Mouse (Mus musculus): ENCODE measurements around the gene Cfap100. TPM values are rescaled to one million over a fixed set of nuclear protein-coding genes. Genes with fewer than 3 reads are reported as not detected.

Cfap100 gene
- polyA plus RNA-seq, 1 experiment from 2014 or later = 0.57 TPM

DNA sequence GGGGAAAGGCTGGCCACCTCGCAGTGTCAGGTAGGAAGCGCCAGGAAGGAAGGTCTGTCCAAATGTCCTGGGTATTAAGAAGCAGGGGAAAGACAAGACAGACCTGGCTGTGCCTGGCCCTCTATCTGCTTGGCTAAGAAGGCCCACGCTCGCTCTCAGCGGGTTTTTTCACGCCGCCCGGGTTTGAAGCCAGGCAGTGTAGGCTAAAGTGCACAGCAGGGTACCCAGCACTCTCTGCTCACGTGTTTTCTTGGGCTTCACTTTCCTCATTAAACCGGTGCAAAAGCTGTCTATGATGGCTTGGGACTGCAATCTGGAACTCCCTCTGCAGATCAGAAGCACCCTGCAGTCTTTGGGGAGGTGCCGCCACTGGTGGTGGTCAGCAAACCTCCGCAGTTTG, 33.2 kb upstream of the Cfap100 start:
- Histone ChIP-seq H3K27ac (ENCODE audit: low read depth) (no peak overlapping the region), H3K4me2 (peak overlapping the region; percentile 100), H3K4me3 (ENCODE audit: low read depth, low read length) (peak overlapping the region; percentile 67), H3K9ac (peak overlapping the region; percentile 65; the same call in 1 of the 2 replicates), H3K27me3 (ENCODE audit: insufficient read depth, low read length) (peaks cover 18% of the 10 kb centered on the region), H3K36me3 (ENCODE audit: insufficient read depth) (no peaks in the 10 kb centered on the region), H3K9me3 (ENCODE audit: low read depth, low read length) (no peaks in the 10 kb centered on the region), H3K4me1 (ENCODE audit: insufficient read depth) (peaks cover 6% of the 10 kb centered on the region; the same call in 1 of the 2 replicates)
- no peak for TF ChIP-seq CTCF (IDR thresholded peaks at IDR 0.05; ENCODE audit: low read depth)
- peak; percentile 1; the same call in 1 of the 2 replicates for ATAC-seq (ENCODE audit: insufficient read depth)
- DNase-seq = no peak
- WGBS = 16% methylated on average over 12 of the region's 12 CpGs

DNA sequence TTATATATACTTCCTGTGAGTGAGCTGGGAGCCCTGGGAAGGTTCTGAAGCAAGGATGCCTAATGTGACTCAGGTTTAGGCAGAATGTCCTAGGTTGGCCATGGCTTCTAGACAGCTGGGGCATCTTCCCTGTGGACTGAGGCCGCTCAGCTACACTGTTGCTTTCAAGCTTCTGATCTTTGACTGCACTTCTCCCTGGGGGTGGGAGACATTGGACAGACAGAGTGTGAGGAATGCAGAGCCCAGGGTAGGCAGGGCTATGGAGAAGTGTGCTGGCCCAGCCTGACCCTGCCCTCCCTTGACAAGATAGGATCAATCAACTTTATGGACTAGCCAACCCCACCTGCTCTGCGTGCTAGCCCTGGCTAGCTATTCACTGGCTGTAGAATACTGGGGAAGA, 32.6 kb upstream of the Cfap100 start:
- no peak for TF ChIP-seq CTCF (IDR thresholded peaks at IDR 0.05; ENCODE audit: low read depth)
- Histone ChIP-seq H3K4me1 (ENCODE audit: insufficient read depth) (peaks cover 6% of the 10 kb centered on the region; the same call in 1 of the 2 replicates), H3K4me3 (ENCODE audit: low read depth, low read length) (no peak overlapping the region), H3K27ac (ENCODE audit: low read depth) (no peak overlapping the region), H3K27me3 (ENCODE audit: insufficient read depth, low read length) (peaks cover 18% of the 10 kb centered on the region), H3K9me3 (ENCODE audit: low read depth, low read length) (no peaks in the 10 kb centered on the region), H3K9ac (no peak overlapping the region), H3K36me3 (ENCODE audit: insufficient read depth) (no peaks in the 10 kb centered on the region), H3K4me2 (no peak overlapping the region)
- 38% methylated on average over 2 of the region's 2 CpGs for WGBS
- ATAC-seq (ENCODE audit: insufficient read depth) (no peak), DNase-seq (no peak)

DNA sequence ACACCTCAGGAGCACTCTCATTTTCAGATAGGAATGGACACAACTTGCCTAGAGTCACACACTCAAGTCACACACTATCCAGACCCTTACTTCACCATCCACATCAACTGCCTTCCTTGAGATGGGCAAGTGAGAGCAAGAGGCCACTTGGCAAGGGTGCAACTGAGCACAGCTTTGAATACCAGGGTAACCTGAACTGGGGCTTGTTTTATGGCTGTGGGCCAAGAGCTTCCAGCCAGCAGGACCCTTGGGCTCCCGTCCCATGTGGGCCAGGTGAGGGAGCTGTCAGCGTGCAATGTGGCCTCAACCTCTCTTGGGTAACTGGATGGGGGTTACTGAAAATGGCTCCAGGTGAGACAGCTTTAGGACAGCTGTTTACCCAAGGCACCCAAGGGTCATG, 28.8 kb upstream of the Cfap100 start:
- no peaks in the 10 kb centered on the region for H3K4me1 ChIP-seq (ENCODE audit: insufficient read depth)
- ATAC-seq (ENCODE audit: insufficient read depth) (no peak), DNase-seq (no peak)
- 65% methylated on average over 2 of the region's 2 CpGs for WGBS
- H3K4me3 ChIP-seq (ENCODE audit: low read depth, low read length) = no peak overlapping the region
- H3K27ac ChIP-seq (ENCODE audit: low read depth) = no peak overlapping the region
- no peak overlapping the region for H3K4me2 ChIP-seq
- peaks cover 18% of the 10 kb centered on the region for H3K27me3 ChIP-seq (ENCODE audit: insufficient read depth, low read length)
- no peaks in the 10 kb centered on the region for H3K36me3 ChIP-seq (ENCODE audit: insufficient read depth)
- no peaks in the 10 kb centered on the region for H3K9me3 ChIP-seq (ENCODE audit: low read depth, low read length)
- TF ChIP-seq CTCF (IDR thresholded peaks at IDR 0.05; ENCODE audit: low read depth) = no peak
- no peak overlapping the region for H3K9ac ChIP-seq

DNA sequence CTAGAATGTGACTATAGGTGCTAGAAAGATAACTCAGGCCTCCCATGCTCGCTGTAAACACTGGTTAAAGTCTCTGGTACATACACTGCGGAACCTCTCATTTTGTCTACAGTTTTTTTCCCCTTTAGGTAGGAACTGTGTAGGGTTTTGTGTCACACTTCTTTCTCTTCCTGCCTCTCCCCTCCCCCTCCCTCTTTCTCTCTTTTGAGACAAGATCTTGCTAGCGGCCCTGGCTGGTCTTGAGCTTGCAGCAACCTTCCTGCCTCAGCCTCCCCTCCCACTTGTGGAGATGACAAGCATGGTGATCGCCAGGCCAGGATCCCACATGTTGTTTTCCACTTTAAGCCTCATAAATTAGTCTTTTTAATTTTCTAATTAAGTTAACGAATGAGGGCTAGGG, 25.2 kb upstream of the Cfap100 start:
- no peaks in the 10 kb centered on the region for H3K4me1 ChIP-seq (ENCODE audit: insufficient read depth)
- 81% methylated on average over 5 of the region's 5 CpGs for WGBS
- no peak overlapping the region for H3K27ac ChIP-seq (ENCODE audit: low read depth)
- no peak overlapping the region for H3K9ac ChIP-seq
- no peak overlapping the region for H3K4me3 ChIP-seq (ENCODE audit: low read depth, low read length)
- TF ChIP-seq CTCF (IDR thresholded peaks at IDR 0.05; ENCODE audit: low read depth) = no peak
- H3K4me2 ChIP-seq = no peak overlapping the region
- DNase-seq (no peak), ATAC-seq (ENCODE audit: insufficient read depth) (no peak)
- no peaks in the 10 kb centered on the region for H3K9me3 ChIP-seq (ENCODE audit: low read depth, low read length)
- no peaks in the 10 kb centered on the region for H3K27me3 ChIP-seq (ENCODE audit: insufficient read depth, low read length)
- H3K36me3 ChIP-seq (ENCODE audit: insufficient read depth) = no peaks in the 10 kb centered on the region

DNA sequence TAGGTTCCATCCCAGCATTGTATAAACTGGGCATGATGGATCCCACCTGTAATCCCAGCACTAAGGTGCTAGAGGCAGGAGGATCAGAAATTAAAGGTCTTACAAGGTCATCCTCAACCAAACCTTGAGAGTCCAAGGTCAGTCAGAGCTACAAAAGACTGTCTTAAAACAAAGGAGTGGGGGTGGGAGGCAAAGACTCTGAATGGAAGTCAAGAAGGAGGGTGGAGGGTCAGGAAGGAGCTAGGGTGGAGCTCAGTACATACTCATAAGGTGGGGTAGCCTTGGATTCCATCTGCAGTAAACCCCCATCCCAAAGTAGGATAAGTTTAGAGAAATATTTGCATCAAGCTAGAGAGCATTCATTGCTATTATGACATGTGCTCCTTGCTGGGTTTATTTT, 24.0 kb upstream of the Cfap100 start:
- H3K4me1 ChIP-seq (ENCODE audit: insufficient read depth) = no peaks in the 10 kb centered on the region

DNA sequence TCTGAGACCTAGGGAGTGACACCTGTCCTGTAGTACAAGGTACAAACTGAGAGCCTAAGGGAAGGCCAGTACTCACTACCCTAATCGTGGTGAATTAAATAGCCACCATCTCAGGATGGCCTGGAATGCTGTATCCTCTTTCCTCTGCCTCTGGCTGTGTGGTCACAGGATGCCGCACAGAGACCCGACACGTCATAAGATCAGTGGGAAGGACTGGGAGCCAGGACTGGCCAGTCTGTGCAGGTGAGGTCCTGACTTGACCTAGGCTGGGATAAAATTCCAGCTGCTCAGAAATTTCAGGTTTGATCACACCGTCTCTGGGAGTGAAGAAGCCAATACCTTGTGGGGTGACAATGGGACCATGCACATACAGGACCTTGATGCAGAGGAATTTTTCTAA, 22.9 kb upstream of the Cfap100 start:
- Histone ChIP-seq H3K4me1 (ENCODE audit: insufficient read depth) (no peaks in the 10 kb centered on the region), H3K9me3 (ENCODE audit: low read depth, low read length) (no peaks in the 10 kb centered on the region), H3K4me3 (ENCODE audit: low read depth, low read length) (no peak overlapping the region), H3K4me2 (no peak overlapping the region), H3K27me3 (ENCODE audit: insufficient read depth, low read length) (no peaks in the 10 kb centered on the region), H3K27ac (ENCODE audit: low read depth) (no peak overlapping the region), H3K9ac (no peak overlapping the region), H3K36me3 (ENCODE audit: insufficient read depth) (no peaks in the 10 kb centered on the region)
- ATAC-seq (ENCODE audit: insufficient read depth) = no peak
- 82% methylated on average over 5 of the region's 5 CpGs for WGBS
- TF ChIP-seq CTCF (IDR thresholded peaks at IDR 0.05; ENCODE audit: low read depth) = no peak
- DNase-seq = no peak

More for the DNA sequence above, 24.0 kb upstream of the Cfap100 start:
- no peak for TF ChIP-seq CTCF (IDR thresholded peaks at IDR 0.05; ENCODE audit: low read depth)
- Histone ChIP-seq H3K27me3 (ENCODE audit: insufficient read depth, low read length) (no peaks in the 10 kb centered on the region), H3K4me3 (ENCODE audit: low read depth, low read length) (no peak overlapping the region), H3K9me3 (ENCODE audit: low read depth, low read length) (no peaks in the 10 kb centered on the region), H3K36me3 (ENCODE audit: insufficient read depth) (no peaks in the 10 kb centered on the region), H3K9ac (no peak overlapping the region), H3K4me2 (no peak overlapping the region), H3K27ac (ENCODE audit: low read depth) (no peak overlapping the region)
- no peak for ATAC-seq (ENCODE audit: insufficient read depth)
- DNase-seq = no peak

DNA sequence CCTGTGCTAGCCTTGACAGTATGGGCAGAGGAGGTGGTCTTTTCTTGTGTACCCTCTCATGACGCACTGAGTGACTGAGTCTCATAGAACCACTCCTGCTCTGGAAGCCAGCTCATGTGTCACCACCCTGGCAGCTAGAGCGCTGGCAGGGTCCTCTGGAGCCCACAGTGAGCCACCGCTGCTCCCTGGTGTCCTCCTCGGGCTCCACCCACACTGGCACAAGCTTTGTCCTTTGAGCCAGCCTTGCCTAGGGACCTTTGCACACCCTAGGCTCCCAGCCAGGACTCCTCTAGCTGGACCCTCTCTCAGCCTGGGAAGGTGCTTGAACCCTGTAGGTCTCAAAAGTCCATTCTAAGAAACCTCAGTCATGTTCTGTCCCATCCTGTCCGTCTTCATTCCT, 22.1 kb upstream of the Cfap100 start:
- no peak for TF ChIP-seq CTCF (IDR thresholded peaks at IDR 0.05; ENCODE audit: low read depth)
- Histone ChIP-seq H3K9ac (no peak overlapping the region), H3K36me3 (ENCODE audit: insufficient read depth) (no peaks in the 10 kb centered on the region), H3K4me3 (ENCODE audit: low read depth, low read length) (no peak overlapping the region), H3K27me3 (ENCODE audit: insufficient read depth, low read length) (no peaks in the 10 kb centered on the region), H3K9me3 (ENCODE audit: low read depth, low read length) (no peaks in the 10 kb centered on the region), H3K27ac (ENCODE audit: low read depth) (no peak overlapping the region), H3K4me1 (ENCODE audit: insufficient read depth) (no peaks in the 10 kb centered on the region), H3K4me2 (no peak overlapping the region)
- DNase-seq = no peak
- ATAC-seq (ENCODE audit: insufficient read depth) = peak; percentile 23; the same call in 1 of the 2 replicates
- WGBS = 57% methylated on average over 5 of the region's 5 CpGs

DNA sequence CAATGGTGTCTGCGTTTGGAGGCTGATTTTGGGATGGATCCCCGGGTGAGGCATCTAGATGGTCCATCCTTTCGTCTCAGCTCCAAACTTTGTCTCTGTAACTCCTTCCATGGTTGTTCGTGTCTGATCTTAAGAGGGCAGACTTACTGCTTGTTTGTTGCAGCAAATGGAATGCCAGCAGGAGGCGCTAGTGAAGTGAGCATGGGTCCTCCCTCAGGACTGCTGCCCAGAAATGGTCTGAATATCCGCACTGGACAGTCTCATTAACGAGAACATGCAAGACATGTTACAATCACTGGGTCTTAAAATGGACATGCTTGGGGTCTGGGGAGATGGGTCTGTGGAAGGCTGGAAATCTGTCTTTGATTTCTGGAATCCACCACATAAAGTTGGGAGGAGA, 21.6 kb upstream of the Cfap100 start:
- Histone ChIP-seq H3K4me1 (ENCODE audit: insufficient read depth) (no peaks in the 10 kb centered on the region), H3K4me2 (no peak overlapping the region), H3K9me3 (ENCODE audit: low read depth, low read length) (no peaks in the 10 kb centered on the region), H3K9ac (no peak overlapping the region), H3K27me3 (ENCODE audit: insufficient read depth, low read length) (no peaks in the 10 kb centered on the region), H3K27ac (ENCODE audit: low read depth) (no peak overlapping the region), H3K4me3 (ENCODE audit: low read depth, low read length) (no peak overlapping the region), H3K36me3 (ENCODE audit: insufficient read depth) (no peaks in the 10 kb centered on the region)
- peak; percentile 93 for DNase-seq
- TF ChIP-seq CTCF (IDR thresholded peaks at IDR 0.05; ENCODE audit: low read depth) = peak; percentile 92
- WGBS = 24% methylated on average over 7 of the region's 7 CpGs
- peak; percentile 28; the same call in 1 of the 2 replicates for ATAC-seq (ENCODE audit: insufficient read depth)

Measured in lung, embryonic 14.5 days (tissue).